ENCODE assay signal across 18 mouse cellular contexts in genomic region chr5:114113334-114113733, GRCm38 (mm10). TPM values are rescaled to one million over a fixed set of nuclear protein-coding genes. Genes with fewer than 3 reads are reported as not detected.
DNase-seq lines count a peak whose midpoint lies in the region; ATAC-seq and TF ChIP-seq lines count a peak whose summit lies in the region.
"Had no signal": no experiment of that assay in that cellular context is flagged by ENCODE, and none has a peak within 500 bp of the region (broad histone marks: within the 10 kb centered on the region; RNA-seq: fewer than 3 reads in every experiment).

No protein-coding gene starts in this region.

- no peak overlapping the region for H3K9ac ChIP-seq in liver, adult 2 months (ENCODE audit: low read depth, low read length)
- H3K9ac ChIP-seq in liver, embryonic 12.5 days, result no peak overlapping the region
- no peak overlapping the region for H3K9ac ChIP-seq in ES-Bruce4 (ENCODE audit: low read depth, poor library complexity, severe bottlenecking)
- H3K9ac ChIP-seq in hindbrain, embryonic 12.5 days, result no peak overlapping the region
- H3K9ac ChIP-seq: liver, embryonic 15.5 days had no signal

- H3K4me2 ChIP-seq in liver, embryonic 12.5 days, result no peak overlapping the region
- no peak overlapping the region for H3K4me2 ChIP-seq in hindbrain, embryonic 12.5 days (replicated peaks)
- H3K4me2 ChIP-seq: liver, embryonic 15.5 days had no signal

- ATAC-seq in liver, embryonic 12.5 days, result no peak
- ATAC-seq in hindbrain, embryonic 12.5 days (ENCODE audit: low FRiP score), result no peak

- WGBS in cerebellum, adult 2 months, result 75% methylated on average over 6 of the region's 6 CpGs
- 92% methylated on average over 6 of the region's 6 CpGs for WGBS in liver, adult 2 months
- WGBS in liver, embryonic 12.5 days (ENCODE audit: insufficient replicate concordance), result 79% methylated on average over 6 of the region's 6 CpGs
- WGBS in hindbrain, embryonic 12.5 days, result 85% methylated on average over 6 of the region's 6 CpGs

- H3K36me3 ChIP-seq in liver, adult 2 months (ENCODE audit: control insufficient read depth, insufficient read depth, low read length), result peaks cover 11% of the 10 kb centered on the region; the same call in 1 of the 2 replicates
- peaks cover 93% of the 10 kb centered on the region for H3K36me3 ChIP-seq in liver, embryonic 12.5 days
- peaks cover 9% of the 10 kb centered on the region; the same call in 1 of the 2 replicates for H3K36me3 ChIP-seq in ES-Bruce4 (ENCODE audit: control insufficient read depth, insufficient read depth, low read length, poor library complexity, severe bottlenecking)
- peaks cover 97% of the 10 kb centered on the region for H3K36me3 ChIP-seq in hindbrain, embryonic 12.5 days

- no peaks in the 10 kb centered on the region for H3K79me2 ChIP-seq in liver, adult 2 months (ENCODE audit: control insufficient read depth, insufficient read depth, low read length)

- peak; percentile 40; the same call in 1 of the 2 replicates for TF ChIP-seq CTCF in cerebellum, adult 2 months (IDR thresholded peaks at IDR 0.05; ENCODE audit: borderline replicate concordance, insufficient read depth, low read depth, low read length)
- TF ChIP-seq CTCF in liver, adult 2 months (IDR thresholded peaks at IDR 0.05; ENCODE audit: low read depth, low read length), result peak; percentile 38; the same call in 1 of the 2 replicates
- TF ChIP-seq CTCF in ES-Bruce4 (IDR thresholded peaks at IDR 0.05; ENCODE audit: low read depth, low read length), result peak; percentile 66
- peak; percentile 19; the same call in 1 of the 2 replicates for TF ChIP-seq CTCF in embryonic fibroblast, embryonic 13.5 days (IDR thresholded peaks at IDR 0.05; ENCODE audit: borderline replicate concordance, insufficient read depth, low read length)

- no peaks in the 10 kb centered on the region; the same call in 1 of the 2 replicates for H3K4me1 ChIP-seq in cerebellum, adult 2 months (ENCODE audit: control insufficient read depth, insufficient read depth, low read length)
- H3K4me1 ChIP-seq in liver, adult 2 months (ENCODE audit: control insufficient read depth, insufficient read depth, low read length), result no peaks in the 10 kb centered on the region
- peaks cover 3% of the 10 kb centered on the region; the same call in 1 of the 2 replicates for H3K4me1 ChIP-seq in liver, embryonic 12.5 days
- H3K4me1 ChIP-seq in ES-Bruce4 (ENCODE audit: control insufficient read depth, insufficient read depth, low read length), result no peaks in the 10 kb centered on the region
- no peaks in the 10 kb centered on the region for H3K4me1 ChIP-seq in embryonic fibroblast, embryonic 13.5 days (ENCODE audit: control insufficient read depth, insufficient read depth, low read length)
- no peaks in the 10 kb centered on the region for H3K4me1 ChIP-seq in hindbrain, embryonic 12.5 days
- H3K4me1 ChIP-seq: embryonic facial prominence, embryonic 10.5 days; hindbrain, embryonic 10.5 days; liver, embryonic 15.5 days had no signal

- TF ChIP-seq EP300 in ES-Bruce4 (IDR thresholded peaks at IDR 0.05; ENCODE audit: insufficient read depth, low read depth, low read length), result no peak

- H3K27me3 ChIP-seq in cerebellum, adult 2 months (ENCODE audit: control insufficient read depth, insufficient read depth, low read length), result no peaks in the 10 kb centered on the region
- no peaks in the 10 kb centered on the region for H3K27me3 ChIP-seq in liver, adult 2 months (ENCODE audit: control insufficient read depth, insufficient read depth, low read length)
- H3K27me3 ChIP-seq in liver, embryonic 12.5 days (replicated peaks), result no peaks in the 10 kb centered on the region
- H3K27me3 ChIP-seq in ES-Bruce4 (ENCODE audit: control insufficient read depth, insufficient read depth, low read length, poor library complexity, severe bottlenecking), result no peaks in the 10 kb centered on the region
- H3K27me3 ChIP-seq in hindbrain, embryonic 12.5 days, result no peaks in the 10 kb centered on the region
- H3K27me3 ChIP-seq: liver, embryonic 15.5 days had no signal

- H3K9me3 ChIP-seq in liver, embryonic 12.5 days (replicated peaks), result no peaks in the 10 kb centered on the region
- no peaks in the 10 kb centered on the region for H3K9me3 ChIP-seq in ES-Bruce4 (replicated peaks; ENCODE audit: control insufficient read depth, insufficient read depth, low read length, poor library complexity, severe bottlenecking)
- no peaks in the 10 kb centered on the region for H3K9me3 ChIP-seq in hindbrain, embryonic 12.5 days (replicated peaks)
- H3K9me3 ChIP-seq: embryonic facial prominence, embryonic 10.5 days; hindbrain, embryonic 10.5 days; liver, embryonic 15.5 days had no signal

- no peak overlapping the region for H3K4me3 ChIP-seq in cerebellum, adult 2 months (replicated peaks; ENCODE audit: insufficient read depth, low read depth, low read length)
- H3K4me3 ChIP-seq in liver, adult 2 months (ENCODE audit: insufficient read depth, low read depth, low read length), result no peak overlapping the region
- no peak overlapping the region for H3K4me3 ChIP-seq in liver, embryonic 12.5 days
- no peak overlapping the region for H3K4me3 ChIP-seq in ES-Bruce4 (ENCODE audit: low read depth, low read length)
- no peak overlapping the region for H3K4me3 ChIP-seq in embryonic fibroblast, embryonic 13.5 days (ENCODE audit: insufficient read depth, low read length)
- H3K4me3 ChIP-seq in hindbrain, embryonic 12.5 days, result no peak overlapping the region
- H3K4me3 ChIP-seq: embryonic facial prominence, embryonic 10.5 days; hindbrain, embryonic 10.5 days; liver, embryonic 15.5 days had no signal

- no peak for DNase-seq in cerebellum, adult 2 months
- DNase-seq in cerebellum, postnatal 36 days, result no peak
- no peak for DNase-seq in liver, adult 2 months (ENCODE audit: extremely low read depth, low read depth, low spot score)
- no peak for DNase-seq in gastrocnemius, adult 18-20 months (ENCODE audit: low spot score)
- DNase-seq: adrenal gland, postnatal 36 days; B cell, adult 2 months; cerebellum, adult 18-20 months; kidney, adult 18-20 months; right cerebral cortex, postnatal 25 days had no signal

- H3K27ac ChIP-seq in cerebellum, adult 2 months (ENCODE audit: insufficient read depth, low read length), result no peak overlapping the region
- no peak overlapping the region for H3K27ac ChIP-seq in liver, adult 2 months (replicated peaks; ENCODE audit: insufficient read depth, low read depth, low read length)
- no peak overlapping the region for H3K27ac ChIP-seq in liver, embryonic 12.5 days
- H3K27ac ChIP-seq in ES-Bruce4 (ENCODE audit: insufficient read depth, low read length), result no peak overlapping the region
- no peak overlapping the region for H3K27ac ChIP-seq in embryonic fibroblast, embryonic 13.5 days (ENCODE audit: insufficient read depth, low read length)
- no peak overlapping the region for H3K27ac ChIP-seq in hindbrain, embryonic 12.5 days
- H3K27ac ChIP-seq: embryonic facial prominence, embryonic 10.5 days; hindbrain, embryonic 10.5 days; liver, embryonic 15.5 days had no signal

- TF ChIP-seq POLR2A in cerebellum, adult 2 months (IDR thresholded peaks at IDR 0.05; ENCODE audit: borderline replicate concordance, insufficient read depth, low read length), result no peak
- no peak for TF ChIP-seq POLR2A in liver, adult 2 months (IDR thresholded peaks at IDR 0.05; ENCODE audit: extremely low read depth, insufficient read depth, low read length)
- TF ChIP-seq POLR2A in ES-Bruce4 (IDR thresholded peaks at IDR 0.05; ENCODE audit: insufficient read depth, low read length), result no peak
- TF ChIP-seq POLR2A in embryonic fibroblast, embryonic 13.5 days (IDR thresholded peaks at IDR 0.05; ENCODE audit: low read depth, low read length), result no peak

RNA-seq across cellular contexts. Expression of gene Alkbh2, which starts 14.7 kb away (rescaled TPM):
- polyA plus RNA-seq in cerebellum, adult 2 months (2012; rRNA removed), result 10.2 and 10.9 TPM in 2 replicates
- total RNA-seq in liver, adult 2 months (2014; rRNA removed), result 3.1 and 5.1 TPM in 2 replicates
- polyA plus RNA-seq in liver, adult 2 months (2012; rRNA removed), result 7.0 and 10.1 TPM in 2 replicates
- 8.2 and 8.8 TPM in 2 replicates for polyA plus RNA-seq in liver, embryonic 12.5 days (2016; fragmentation: Nextera tagmentation; extraction: Ambion mirVana)
- 17.9 and 20.1 TPM in 2 replicates for polyA plus RNA-seq in ES-Bruce4 (2011; ENCODE audit: insufficient read depth, insufficient read length, low read depth, missing spikeins)
- 4.4 and 5.6 TPM in 2 replicates for polyA plus RNA-seq in embryonic fibroblast, embryonic 13.5 days (2011; ENCODE audit: insufficient read length, low read depth, missing spikeins)
- 1 to 10 TPM in 1 of 2 experiments, under 1 TPM in 1; 0.53 to 1.0 TPM for total RNA-seq in gastrocnemius, adult 18-20 months (2021)
- polyA plus RNA-seq in hindbrain, embryonic 12.5 days (2016; fragmentation: Nextera tagmentation; extraction: Ambion mirVana), result 7.0 and 7.6 TPM in 2 replicates

RNA-seq across cellular contexts. Expression of gene Ung, which starts 16.9 kb away (rescaled TPM):
- polyA plus RNA-seq in cerebellum, adult 2 months (2012; rRNA removed), result 4.3 and 4.6 TPM in 2 replicates
- 2.4 and 4.6 TPM in 2 replicates for total RNA-seq in liver, adult 2 months (2014; rRNA removed)
- polyA plus RNA-seq in liver, adult 2 months (2012; rRNA removed), result 5.0 and 5.3 TPM in 2 replicates
- 40.1 and 40.7 TPM in 2 replicates for polyA plus RNA-seq in liver, embryonic 12.5 days (2016; fragmentation: Nextera tagmentation; extraction: Ambion mirVana)
- polyA plus RNA-seq in ES-Bruce4 (2011; ENCODE audit: insufficient read depth, insufficient read length, low read depth, missing spikeins), result 85.6 and 89.8 TPM in 2 replicates
- 5.9 and 8.9 TPM in 2 replicates for polyA plus RNA-seq in embryonic fibroblast, embryonic 13.5 days (2011; ENCODE audit: insufficient read length, low read depth, missing spikeins)
- total RNA-seq in gastrocnemius, adult 18-20 months (2021), result 1 to 10 TPM; 6.0 to 9.2 TPM
- 25.7 and 26.2 TPM in 2 replicates for polyA plus RNA-seq in hindbrain, embryonic 12.5 days (2016; fragmentation: Nextera tagmentation; extraction: Ambion mirVana)

RNA-seq across cellular contexts. Expression of gene Svop, which starts 22.0 kb away (rescaled TPM):
- polyA plus RNA-seq in cerebellum, adult 2 months (2012; rRNA removed), result 95.3 and 95.7 TPM in 2 replicates
- total RNA-seq in liver, adult 2 months (2014; rRNA removed), result 0.07 TPM in 1 of 2 replicates, not detected in the other
- polyA plus RNA-seq in liver, adult 2 months (2012; rRNA removed), result not detected in 2 replicates
- not detected in 2 replicates for polyA plus RNA-seq in liver, embryonic 12.5 days (2016; fragmentation: Nextera tagmentation; extraction: Ambion mirVana)
- polyA plus RNA-seq in ES-Bruce4 (2011; ENCODE audit: insufficient read depth, insufficient read length, low read depth, missing spikeins), result 11.0 and 11.2 TPM in 2 replicates
- polyA plus RNA-seq in embryonic fibroblast, embryonic 13.5 days (2011; ENCODE audit: insufficient read length, low read depth, missing spikeins), result 0.35 and 0.89 TPM in 2 replicates
- not detected for total RNA-seq in gastrocnemius, adult 18-20 months (2021)
- 55.6 and 56.1 TPM in 2 replicates for polyA plus RNA-seq in hindbrain, embryonic 12.5 days (2016; fragmentation: Nextera tagmentation; extraction: Ambion mirVana)
- total RNA-seq: heart, adult 8-10 months; megakaryocyte-erythroid progenitor cell, adult 5-6 weeks had no signal
- polyA plus RNA-seq: liver, embryonic 15.5 days had no signal

RNA-seq across cellular contexts. Expression of gene Acacb, which starts 33.0 kb away (rescaled TPM):
- polyA plus RNA-seq in cerebellum, adult 2 months (2012; rRNA removed), result 4.6 and 5.2 TPM in 2 replicates
- 26.8 and 39.4 TPM in 2 replicates for total RNA-seq in liver, adult 2 months (2014; rRNA removed)
- polyA plus RNA-seq in liver, adult 2 months (2012; rRNA removed), result 27.9 and 45.8 TPM in 2 replicates
- polyA plus RNA-seq in liver, embryonic 12.5 days (2016; fragmentation: Nextera tagmentation; extraction: Ambion mirVana), result 0.60 and 0.70 TPM in 2 replicates
- 8.0 and 9.3 TPM in 2 replicates for polyA plus RNA-seq in ES-Bruce4 (2011; ENCODE audit: insufficient read depth, insufficient read length, low read depth, missing spikeins)
- polyA plus RNA-seq in embryonic fibroblast, embryonic 13.5 days (2011; ENCODE audit: insufficient read length, low read depth, missing spikeins), result 1.4 and 1.6 TPM in 2 replicates
- total RNA-seq in gastrocnemius, adult 18-20 months (2021), result 100 to 1,000 TPM; 154 to 158 TPM
- 2.4 and 3.4 TPM in 2 replicates for polyA plus RNA-seq in hindbrain, embryonic 12.5 days (2016; fragmentation: Nextera tagmentation; extraction: Ambion mirVana)

RNA-seq across cellular contexts. Expression of gene Usp30, which starts 48.1 kb away (rescaled TPM):
- 42.9 and 44.1 TPM in 2 replicates for polyA plus RNA-seq in cerebellum, adult 2 months (2012; rRNA removed)
- 6.6 and 9.2 TPM in 2 replicates for total RNA-seq in liver, adult 2 months (2014; rRNA removed)
- polyA plus RNA-seq in liver, adult 2 months (2012; rRNA removed), result 14.8 and 16.7 TPM in 2 replicates
- 5.0 and 5.2 TPM in 2 replicates for polyA plus RNA-seq in liver, embryonic 12.5 days (2016; fragmentation: Nextera tagmentation; extraction: Ambion mirVana)
- polyA plus RNA-seq in ES-Bruce4 (2011; ENCODE audit: insufficient read depth, insufficient read length, low read depth, missing spikeins), result 13.9 and 14.3 TPM in 2 replicates
- 12.2 and 12.4 TPM in 2 replicates for polyA plus RNA-seq in embryonic fibroblast, embryonic 13.5 days (2011; ENCODE audit: insufficient read length, low read depth, missing spikeins)
- total RNA-seq in gastrocnemius, adult 18-20 months (2021), result 1 to 10 TPM; 7.2 to 8.2 TPM
- polyA plus RNA-seq in hindbrain, embryonic 12.5 days (2016; fragmentation: Nextera tagmentation; extraction: Ambion mirVana), result 17.5 and 19.0 TPM in 2 replicates
